Mouse (Mus musculus): ENCODE results near the gene 5530401A14Rik. TPM values are rescaled to one million over a fixed set of nuclear protein-coding genes. Genes with fewer than 3 reads are reported as not detected.

5530401A14Rik gene
- not detected in 3 replicates for total RNA-seq (2017)

DNA sequence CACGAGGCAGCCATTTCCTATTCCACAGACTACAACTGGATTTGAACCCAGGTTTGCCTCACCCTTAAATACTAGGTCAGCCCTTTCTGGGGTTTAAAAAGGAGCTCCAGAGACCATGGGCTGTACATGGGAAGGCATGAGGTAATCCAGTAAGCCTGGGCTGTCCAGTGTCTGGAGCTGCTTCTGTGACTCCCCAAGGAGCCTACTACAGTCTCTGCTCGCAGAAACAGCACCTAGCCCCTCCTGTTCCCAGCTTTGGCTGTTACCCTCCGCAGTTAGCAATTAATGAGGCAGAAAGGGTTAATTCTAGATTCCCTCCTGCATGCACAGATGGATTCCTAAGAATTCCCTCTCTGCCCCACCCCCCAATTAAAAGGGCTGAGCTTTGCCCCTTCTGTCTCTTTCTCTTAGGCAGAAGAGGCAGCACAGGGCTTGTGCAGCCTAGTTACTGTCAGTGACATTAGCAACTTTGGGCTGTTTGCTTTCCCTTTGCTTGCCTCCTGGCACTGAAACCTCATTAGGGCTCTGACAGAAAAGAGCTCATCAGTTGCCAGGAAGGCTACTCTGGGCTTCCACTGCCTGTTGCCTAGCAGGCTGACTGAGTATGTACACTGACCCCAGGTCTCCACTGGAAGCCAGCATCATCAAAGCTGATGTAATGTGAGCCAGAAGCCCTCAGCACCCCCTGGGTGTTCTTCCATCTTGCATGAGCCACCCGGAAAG is at the start of gene 5530401A14Rik:
TSS of gene 5530401A14Rik (plus strand) at position 424 of the 723 bp plus-strand sequence.
- no peak for ATAC-seq (replicated peaks; ENCODE audit: insufficient number of reproducible peaks, low FRiP score, low TSS enrichment, poor library complexity, severe bottlenecking)

DNA sequence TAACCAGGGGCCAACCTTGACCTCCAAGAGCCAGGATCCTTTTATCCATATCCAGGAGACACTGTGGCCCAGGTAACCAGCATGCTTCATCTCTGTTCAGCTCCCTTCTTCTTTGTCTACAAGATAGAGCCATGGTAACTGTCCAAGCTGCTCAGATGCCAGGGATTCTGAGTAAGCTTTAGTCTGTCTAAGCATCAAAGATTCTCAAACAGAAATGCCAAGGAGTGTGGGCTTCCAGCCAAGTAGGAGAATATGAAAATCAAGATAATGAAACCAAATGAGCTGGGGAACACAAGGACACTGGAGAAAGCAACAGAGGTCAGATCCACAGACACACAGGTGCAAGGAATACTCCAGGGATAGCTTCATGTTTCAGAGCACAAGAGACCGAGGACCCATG is 45.7 kb upstream of the 5530401A14Rik start:
- ATAC-seq (replicated peaks; ENCODE audit: insufficient number of reproducible peaks, low FRiP score, low TSS enrichment, poor library complexity, severe bottlenecking) = no peak

DNA sequence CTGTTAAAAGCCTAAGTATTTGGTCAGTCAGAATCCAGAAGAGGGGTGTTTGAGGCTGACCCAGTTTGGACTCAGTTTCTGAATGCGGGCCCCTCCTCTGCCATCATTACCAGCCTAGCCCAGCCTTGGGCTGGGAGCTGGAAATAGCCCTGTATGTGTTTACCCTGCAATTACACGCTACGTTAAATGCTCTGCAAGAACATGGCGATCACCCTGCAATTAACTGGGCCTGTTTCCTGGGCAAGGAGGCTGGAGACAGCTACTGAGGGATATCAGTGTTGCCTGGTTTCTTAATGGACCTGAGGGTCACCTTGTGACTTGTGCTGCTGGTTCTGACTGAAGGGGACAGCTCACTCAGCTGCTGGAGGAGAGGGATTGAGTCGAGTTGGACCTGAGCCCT is 43.9 kb upstream of the 5530401A14Rik start:
- no peak for ATAC-seq (replicated peaks; ENCODE audit: insufficient number of reproducible peaks, low FRiP score, low TSS enrichment, poor library complexity, severe bottlenecking)

DNA sequence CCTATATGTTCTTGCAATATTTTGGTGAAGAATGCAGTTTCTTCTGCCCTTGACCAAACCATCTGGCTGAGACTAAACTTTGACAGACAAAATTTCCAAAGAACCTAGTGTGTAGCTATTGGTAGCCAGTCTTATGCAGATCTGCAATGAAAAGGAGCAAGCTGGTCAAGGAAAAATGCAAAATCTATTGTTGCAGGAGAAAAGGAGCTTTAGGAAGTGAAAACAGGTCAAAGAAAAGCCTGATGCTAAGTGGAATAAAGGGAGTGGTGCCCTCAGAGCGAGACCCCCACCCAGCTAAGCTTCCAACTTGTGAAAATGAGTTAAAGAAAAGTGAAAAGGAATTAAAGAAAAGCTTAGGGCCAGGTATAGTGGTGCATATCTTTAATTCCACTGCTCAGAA is 28.1 kb upstream of the 5530401A14Rik start:
- ATAC-seq (replicated peaks; ENCODE audit: insufficient number of reproducible peaks, low FRiP score, low TSS enrichment, poor library complexity, severe bottlenecking) = no peak

DNA sequence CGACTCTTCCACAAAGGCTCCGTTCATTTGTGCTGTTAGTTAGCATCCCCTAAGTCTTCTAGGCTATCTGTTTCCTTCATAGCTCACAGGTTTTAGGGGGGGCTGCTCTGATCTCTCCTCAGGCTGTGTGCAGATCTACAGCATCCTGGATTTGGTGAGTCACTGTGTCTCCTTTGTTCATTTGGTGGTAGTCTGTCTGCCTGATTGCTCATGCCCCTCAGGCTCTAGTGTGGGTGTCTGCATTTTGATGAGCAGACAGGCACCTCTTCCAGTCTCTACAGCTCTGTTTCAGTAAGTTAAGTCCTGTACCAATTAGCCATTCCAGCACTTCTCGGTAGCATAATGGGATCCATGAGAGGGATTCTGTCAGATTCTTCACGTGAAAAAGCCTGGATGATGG is 22.0 kb upstream of the 5530401A14Rik start:
- ATAC-seq (replicated peaks; ENCODE audit: insufficient number of reproducible peaks, low FRiP score, low TSS enrichment, poor library complexity, severe bottlenecking) = no peak

DNA sequence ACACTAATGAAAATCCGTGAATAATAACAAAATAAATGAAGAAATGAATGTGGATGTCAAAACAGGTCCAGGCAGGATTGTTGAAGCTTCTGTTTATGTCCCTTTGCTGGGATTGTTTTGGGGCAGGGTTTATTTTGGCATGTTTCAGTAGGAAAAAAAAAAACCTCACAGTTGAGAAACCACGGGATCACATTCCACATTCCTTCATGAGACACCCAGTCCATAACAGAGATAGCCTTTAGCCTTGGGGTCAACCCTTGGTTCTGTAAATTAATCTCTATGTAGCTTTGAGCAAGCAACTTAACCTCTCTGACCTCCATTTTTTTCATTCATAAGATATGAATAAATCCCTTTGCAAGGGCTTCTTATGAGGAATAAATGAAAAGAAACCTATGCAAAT is 19.5 kb upstream of the 5530401A14Rik start:
- ATAC-seq (replicated peaks; ENCODE audit: insufficient number of reproducible peaks, low FRiP score, low TSS enrichment, poor library complexity, severe bottlenecking) = no peak

DNA sequence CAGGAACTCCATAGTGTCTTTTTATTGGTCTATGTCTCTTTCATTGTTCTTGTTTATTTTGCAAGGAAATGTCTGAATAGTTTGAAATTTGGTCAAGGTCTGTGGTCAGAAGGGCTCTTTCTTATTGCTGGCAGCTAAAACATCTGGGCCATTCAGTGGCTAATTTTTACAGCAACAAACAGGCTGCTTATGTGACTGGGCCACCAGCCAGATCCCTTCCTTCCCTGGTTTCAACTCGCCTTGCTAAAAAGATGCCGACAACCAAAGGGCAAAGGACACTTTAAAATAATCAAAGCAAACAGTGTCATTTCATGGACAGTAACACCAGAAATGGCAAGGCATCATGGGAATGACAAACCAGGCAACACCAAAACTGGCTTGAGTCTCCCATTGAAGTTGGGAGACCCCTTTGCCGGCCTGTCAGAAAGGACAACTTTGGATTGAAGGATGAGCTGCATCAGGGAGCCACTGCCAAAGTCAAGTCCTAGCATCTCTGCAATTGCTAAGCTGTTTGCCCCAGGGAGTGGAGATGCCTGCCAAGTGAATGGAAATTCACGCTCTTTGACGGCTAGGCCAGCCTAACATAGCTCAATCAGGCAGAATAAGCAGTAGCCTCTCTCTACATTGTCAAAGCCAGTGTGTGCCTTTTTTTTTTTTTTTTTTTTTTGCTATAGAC is 15.3 kb upstream of the 5530401A14Rik start:
- no peak for ATAC-seq (replicated peaks; ENCODE audit: insufficient number of reproducible peaks, low FRiP score, low TSS enrichment, poor library complexity, severe bottlenecking)

DNA sequence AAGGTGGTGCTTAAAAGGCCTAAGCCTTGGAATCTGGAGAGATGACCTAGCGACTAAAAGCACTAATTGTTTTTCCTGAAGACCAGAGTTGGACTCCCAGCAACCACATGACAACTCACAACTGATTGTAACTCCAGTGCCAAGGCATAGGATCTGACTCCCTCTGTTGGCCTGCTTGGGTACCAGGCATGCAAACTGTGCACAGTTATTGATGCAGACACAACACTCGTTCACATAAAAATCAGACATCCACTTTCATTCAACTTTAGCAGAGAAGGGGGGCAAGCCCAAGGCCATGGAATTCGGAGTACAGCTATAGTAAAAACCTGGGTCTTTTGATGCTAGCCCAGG is 14.8 kb upstream of the 5530401A14Rik start:
- ATAC-seq (replicated peaks; ENCODE audit: insufficient number of reproducible peaks, low FRiP score, low TSS enrichment, poor library complexity, severe bottlenecking) = no peak

DNA sequence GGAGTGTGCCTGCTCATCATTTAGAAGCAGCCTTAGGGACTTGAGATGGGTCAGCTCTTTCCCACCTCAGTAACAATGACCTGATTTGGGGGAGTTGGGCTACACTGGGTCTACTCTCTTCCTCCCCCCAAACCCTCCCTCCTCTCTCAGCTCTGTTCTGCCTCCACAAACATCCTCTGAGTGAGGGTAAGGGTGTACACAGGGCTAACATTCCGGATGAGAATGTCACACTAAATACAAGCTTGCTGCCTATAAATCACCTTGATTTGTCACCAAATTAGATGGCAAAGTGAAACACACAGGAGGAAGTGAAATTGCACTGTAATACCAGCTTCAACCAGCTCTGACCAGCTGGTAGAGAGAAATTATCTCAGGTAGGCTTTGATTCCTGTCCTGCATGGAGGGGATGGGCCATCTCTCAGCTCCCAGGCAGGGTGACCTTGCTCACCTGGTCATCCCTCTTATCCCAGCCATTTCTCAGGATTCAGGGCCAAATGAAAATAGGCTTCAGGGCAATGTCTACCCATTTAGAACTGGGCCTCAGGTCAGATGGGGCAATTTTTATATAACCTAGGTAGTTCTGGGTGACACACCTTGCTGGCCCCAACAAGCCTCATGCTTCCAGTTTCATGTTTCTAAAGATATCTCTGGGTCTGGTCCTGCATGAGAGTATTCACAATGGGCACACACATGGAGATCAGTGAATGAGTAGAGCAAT is 12.5 kb upstream of the 5530401A14Rik start:
- ATAC-seq (replicated peaks; ENCODE audit: insufficient number of reproducible peaks, low FRiP score, low TSS enrichment, poor library complexity, severe bottlenecking) = no peak

DNA sequence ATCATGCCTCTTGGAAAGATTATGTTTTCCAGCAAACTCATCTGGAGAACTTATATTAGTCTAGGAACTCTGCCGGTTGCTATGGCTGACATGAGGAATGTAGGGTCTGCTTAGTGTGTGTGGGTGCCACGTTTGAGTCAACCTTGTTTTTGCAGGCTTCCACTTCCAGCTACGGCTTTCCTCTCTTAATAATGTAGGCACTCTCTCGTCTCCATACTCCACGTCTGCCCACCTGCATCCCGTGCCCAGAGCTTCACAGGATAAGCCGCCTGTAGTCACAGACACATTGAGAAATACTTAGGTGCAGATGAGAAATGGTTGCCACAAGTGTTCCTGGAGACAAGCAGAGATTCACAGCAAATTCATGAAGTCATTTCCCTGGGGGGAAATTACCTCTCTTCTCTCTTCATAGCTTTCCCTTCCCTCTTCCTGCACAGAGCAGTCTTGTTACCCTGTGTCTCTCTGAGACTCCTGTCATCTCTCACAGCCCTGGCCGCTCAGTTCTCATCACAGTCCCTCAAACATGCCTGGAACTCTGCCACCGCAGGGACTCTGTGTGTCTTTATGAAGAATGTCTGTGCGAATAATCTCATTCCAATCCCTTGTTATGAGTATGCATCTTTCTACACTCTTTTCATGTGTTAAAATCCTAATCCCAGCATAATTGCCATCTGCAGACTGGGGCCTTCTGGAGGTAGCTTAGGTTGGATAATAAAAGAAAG is 5.3 kb downstream of the 5530401A14Rik start:
- no peak for ATAC-seq (replicated peaks; ENCODE audit: insufficient number of reproducible peaks, low FRiP score, low TSS enrichment, poor library complexity, severe bottlenecking)

DNA sequence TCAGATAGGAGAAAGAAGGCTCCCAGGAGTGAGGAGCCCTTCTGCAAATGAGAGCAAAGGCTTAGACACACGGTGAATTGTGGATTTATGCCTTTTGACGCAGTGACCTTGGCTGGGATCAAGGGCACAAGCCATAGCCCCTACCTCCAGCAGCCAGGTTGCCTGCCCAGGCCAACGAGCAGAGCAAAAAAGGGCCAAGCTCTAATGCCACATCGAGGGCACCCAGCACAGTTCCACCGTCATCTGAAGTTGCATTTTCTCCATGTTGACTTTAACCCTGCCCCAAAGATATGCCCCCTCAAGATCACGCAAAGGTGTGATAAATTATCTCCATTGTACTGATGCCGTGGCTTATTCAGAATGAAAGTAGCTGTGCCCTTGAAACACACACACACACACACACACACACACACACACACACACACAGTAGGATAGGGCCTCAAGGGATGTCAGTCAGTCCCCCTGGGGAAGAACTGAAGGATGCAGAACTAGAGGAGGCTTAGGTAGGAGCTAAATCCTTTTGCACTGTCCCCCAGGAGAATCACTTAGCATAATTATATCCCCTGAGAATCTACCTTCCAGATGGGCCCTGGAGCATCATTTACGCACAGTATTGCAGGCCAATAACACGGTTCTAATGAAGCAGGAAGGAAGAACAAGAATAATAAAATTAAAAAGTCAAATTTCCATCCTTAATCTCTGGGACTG is 11.2 kb downstream of the 5530401A14Rik start:
- no peak for ATAC-seq (replicated peaks; ENCODE audit: insufficient number of reproducible peaks, low FRiP score, low TSS enrichment, poor library complexity, severe bottlenecking)

DNA sequence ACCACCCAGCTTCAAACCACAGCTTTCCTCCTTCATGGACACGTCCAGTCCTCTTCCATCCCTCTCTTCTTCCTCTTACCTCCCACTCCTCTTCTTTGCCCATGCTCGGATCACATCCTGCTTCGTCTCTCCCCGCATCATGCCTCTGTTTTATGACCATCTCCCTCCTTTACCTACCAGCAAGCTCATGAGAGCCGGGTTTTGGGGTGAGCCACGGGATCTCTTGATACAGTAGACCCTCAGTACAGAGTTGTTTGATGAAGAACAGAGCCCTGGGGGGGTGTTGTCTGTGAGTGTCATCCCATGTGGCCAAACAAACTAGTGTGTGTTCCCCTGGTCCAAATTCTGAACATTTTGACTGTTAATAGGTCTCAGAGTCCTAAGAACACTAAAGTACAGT is 36.0 kb downstream of the 5530401A14Rik start:
- ATAC-seq (replicated peaks; ENCODE audit: insufficient number of reproducible peaks, low FRiP score, low TSS enrichment, poor library complexity, severe bottlenecking) = no peak

DNA sequence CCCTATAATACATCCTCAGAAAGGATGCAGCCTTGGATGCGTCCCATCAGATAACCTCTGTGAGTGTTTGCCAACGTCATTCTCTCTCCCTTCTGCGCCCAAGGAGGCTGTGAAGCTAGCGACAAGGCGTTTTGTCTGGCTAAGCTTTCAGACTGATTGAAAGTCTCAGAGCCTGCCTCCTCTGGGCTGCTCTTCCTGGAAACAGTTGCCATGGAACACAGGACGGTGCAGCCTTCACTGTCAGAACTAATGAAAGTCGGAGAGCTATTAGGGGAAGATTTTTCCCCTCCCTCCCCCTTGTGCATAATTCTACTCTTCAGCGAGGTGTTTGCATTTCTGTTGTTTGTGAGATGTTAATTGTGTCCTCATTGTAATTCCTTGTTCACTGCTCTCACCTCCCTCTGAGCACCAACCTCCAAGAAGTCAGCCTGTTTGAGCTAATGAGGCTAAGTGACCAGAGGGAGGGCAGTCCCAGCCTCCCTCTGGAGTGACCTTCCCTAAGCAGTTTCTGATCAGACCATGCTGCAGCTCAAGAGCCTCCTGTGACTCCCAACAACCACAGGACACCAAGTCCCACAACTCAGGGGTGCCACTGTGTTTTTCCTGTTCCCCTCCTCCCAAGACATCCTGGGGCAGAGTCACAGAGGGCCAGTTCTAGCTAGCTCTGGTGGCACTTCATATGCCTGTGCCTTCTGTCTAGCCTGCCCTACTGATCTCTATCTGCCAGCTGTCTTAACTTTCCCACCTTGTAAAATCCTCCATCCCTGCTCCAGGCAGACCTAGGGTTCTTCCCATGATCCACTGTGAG is 37.3 kb downstream of the 5530401A14Rik start:
- no peak for ATAC-seq (replicated peaks; ENCODE audit: insufficient number of reproducible peaks, low FRiP score, low TSS enrichment, poor library complexity, severe bottlenecking)

DNA sequence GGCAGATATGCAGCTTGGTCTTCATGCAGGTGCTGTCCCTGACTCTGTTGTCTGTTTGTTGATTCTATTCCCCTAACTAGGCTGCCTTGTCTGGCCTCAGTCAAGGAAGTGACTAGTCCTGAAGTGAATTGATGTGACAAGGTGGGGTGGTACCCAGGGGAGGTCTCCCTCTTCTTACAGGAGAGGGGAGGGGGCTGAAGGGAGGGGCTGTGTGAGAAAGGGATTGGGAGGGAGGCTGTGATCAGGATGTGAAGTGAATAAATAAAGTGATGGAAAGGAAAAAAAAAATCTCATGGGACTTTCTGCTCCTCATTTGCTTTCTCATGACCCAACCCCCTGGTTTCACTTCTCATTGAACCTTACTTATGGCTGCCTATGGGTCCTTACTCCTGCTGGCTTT is 41.8 kb downstream of the 5530401A14Rik start:
- no peak for ATAC-seq (replicated peaks; ENCODE audit: insufficient number of reproducible peaks, low FRiP score, low TSS enrichment, poor library complexity, severe bottlenecking)

DNA sequence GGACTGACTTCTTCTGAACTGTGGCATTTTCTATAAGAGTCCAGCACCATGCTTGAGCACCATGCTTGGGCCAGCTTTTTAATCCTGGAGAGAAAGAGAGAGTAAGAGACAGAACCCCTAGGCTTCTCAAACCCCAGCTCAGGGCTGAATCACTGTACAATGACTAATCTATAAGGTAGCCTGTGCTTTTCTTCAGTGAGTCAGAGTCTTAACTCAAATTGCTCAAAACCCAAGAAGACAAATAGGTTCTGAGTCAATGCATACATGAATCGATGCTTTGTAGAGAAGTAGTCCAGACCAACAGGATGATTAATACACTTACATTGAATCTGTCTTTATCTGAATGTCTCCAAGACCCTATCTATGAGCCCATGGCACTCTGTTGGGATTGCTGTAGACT is 48.3 kb downstream of the 5530401A14Rik start:
- ATAC-seq (replicated peaks; ENCODE audit: insufficient number of reproducible peaks, low FRiP score, low TSS enrichment, poor library complexity, severe bottlenecking) = no peak

DNA sequence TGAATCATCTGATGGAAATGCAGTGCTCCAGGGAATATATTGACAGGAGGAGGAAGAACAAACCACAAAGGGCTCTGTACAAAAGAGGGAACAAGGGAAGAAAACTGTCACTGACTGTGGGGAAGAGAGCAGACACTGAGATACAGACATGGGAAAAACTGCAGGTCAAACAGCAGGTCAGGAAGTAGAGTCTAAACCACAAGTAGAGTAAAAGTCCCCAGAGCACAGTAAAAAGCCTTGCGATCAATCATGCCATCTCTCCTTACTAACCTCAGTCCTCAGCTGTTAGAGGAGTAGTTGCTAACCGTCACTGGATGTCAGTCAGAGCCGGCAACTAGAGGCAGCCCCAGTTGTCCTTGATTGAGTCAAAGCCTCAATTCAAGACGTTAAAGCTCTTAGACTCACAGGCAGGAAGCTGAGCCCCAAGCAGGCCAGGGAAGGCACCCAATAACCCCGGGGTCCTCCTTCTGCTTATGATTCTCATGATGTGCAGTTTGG is 49.0 kb downstream of the 5530401A14Rik start:
- ATAC-seq (replicated peaks; ENCODE audit: insufficient number of reproducible peaks, low FRiP score, low TSS enrichment, poor library complexity, severe bottlenecking) = no peak

DNA sequence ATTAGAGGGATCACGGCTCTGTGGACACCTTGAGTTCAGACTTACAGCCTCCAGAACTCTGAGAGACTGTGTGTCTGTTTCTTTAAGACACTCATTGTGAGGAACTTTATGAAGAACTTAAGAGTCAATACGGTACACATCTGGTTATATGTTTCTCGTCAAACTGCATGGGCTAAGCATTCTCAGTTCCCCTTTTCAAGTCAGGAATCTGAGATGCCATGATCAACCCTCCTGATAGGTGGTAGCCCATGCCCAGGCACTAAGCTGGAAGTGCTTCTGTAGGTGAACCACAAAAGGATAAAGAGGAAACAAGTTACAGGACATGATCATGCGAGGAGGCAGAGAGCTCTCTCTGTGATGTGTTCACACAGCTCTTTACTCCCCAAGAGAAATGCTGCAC is 52.6 kb downstream of the 5530401A14Rik start:
- ATAC-seq (replicated peaks; ENCODE audit: insufficient number of reproducible peaks, low FRiP score, low TSS enrichment, poor library complexity, severe bottlenecking) = no peak

DNA sequence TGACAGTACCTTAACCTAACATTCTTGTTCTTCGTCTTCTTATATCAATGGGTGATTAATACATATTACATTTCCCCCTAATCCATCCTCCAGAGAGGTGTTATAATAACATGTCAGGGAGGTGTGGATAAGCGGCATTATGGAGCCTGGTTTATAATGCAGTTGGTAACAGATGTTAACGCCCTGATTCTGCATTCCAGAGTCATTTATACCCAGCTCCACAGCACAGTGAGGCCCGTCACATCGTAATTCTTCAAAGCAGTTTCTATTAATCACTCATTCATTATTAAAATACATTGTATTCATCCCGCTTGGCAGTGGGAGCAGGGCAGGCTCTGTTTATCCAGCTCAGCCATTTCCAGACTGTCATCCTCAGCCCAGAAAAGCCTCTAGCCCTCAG is 55.0 kb downstream of the 5530401A14Rik start:
- no peak for ATAC-seq (replicated peaks; ENCODE audit: insufficient number of reproducible peaks, low FRiP score, low TSS enrichment, poor library complexity, severe bottlenecking)
